Mouse (Mus musculus) CH12.LX (cell line): ENCODE results near the gene Psenen. TPM values are rescaled to one million over a fixed set of nuclear protein-coding genes. Genes with fewer than 3 reads are reported as not detected.

Source experiments
- DNase-seq: peaks from one replicate; pipeline ENCODE4 v3.0.0-alpha.2; 2013; ENCODE audit errors: extremely low read depth
- H3K27ac ChIP-seq: 2 replicates; pipeline ENCODE4 v1.5.1; 2012; ENCODE audit warnings: low read depth, mild to moderate bottlenecking, control low read depth, moderate library complexity; ENCODE audit not compliant: insufficient read depth
- H3K27me3 ChIP-seq: replicated peaks from 2 replicates; pipeline ENCODE3; 2012; ENCODE audit warnings: inconsistent platforms
- H3K36me3 ChIP-seq, 2 experiments: replicated peaks in 1 of 2; 2 replicates each; pipeline versions ENCODE3 to v1.6.1; 2012; ENCODE audit warnings: inconsistent platforms in 1 of 2, low read length in 1 of 2, mild to moderate bottlenecking in 1 of 2, mixed read lengths in 1 of 2, moderate library complexity in 1 of 2; ENCODE audit not compliant: control insufficient read depth in 1 of 2, insufficient read depth in 1 of 2
- H3K4me1 ChIP-seq, 2 experiments: 2 replicates each; pipeline ENCODE4 v1.6.1; 2012; ENCODE audit warnings: inconsistent platforms in 1 of 2, moderate library complexity in 1 of 2; ENCODE audit not compliant: insufficient read depth in 2 of 2, control insufficient read depth in 1 of 2
- H3K4me2 ChIP-seq: 2 replicates; pipeline ENCODE4 v1.6.1; 2012; ENCODE audit warnings: low read depth, mild to moderate bottlenecking, control low read depth; ENCODE audit not compliant: poor library complexity, insufficient read depth, severe bottlenecking
- H3K4me3 ChIP-seq, 3 experiments: fragments of 150-350 bp in 1 of 3; sonication (generic) in 1 of 3; replicated peaks in 1 of 3; 2 replicates each; pipeline versions ENCODE3 to v1.5.1; 2011 to 2012; ENCODE audit warnings: low read depth in 2 of 3, low read length in 2 of 3, mild to moderate bottlenecking in 2 of 3, moderate library complexity in 2 of 3, control low read depth in 1 of 3, improper control_type of control experiment in 1 of 3, inconsistent platforms in 1 of 3, mixed read lengths in 1 of 3; ENCODE audit not compliant: poor library complexity in 1 of 3
- H3K79me2 ChIP-seq: replicated peaks from 2 replicates; pipeline ENCODE4 v1.6.1; 2012; ENCODE audit warnings: mild to moderate bottlenecking, moderate library complexity; ENCODE audit not compliant: control insufficient read depth, poor library complexity, insufficient read depth, severe bottlenecking; ENCODE audit errors: extremely low read depth
- H3K9ac ChIP-seq: 2 replicates; pipeline ENCODE4 v1.6.1; 2012; ENCODE audit warnings: low read depth, mild to moderate bottlenecking, control low read depth, moderate library complexity; ENCODE audit not compliant: insufficient read depth
- H3K9me3 ChIP-seq: replicated peaks from 2 replicates; pipeline ENCODE3; 2012; ENCODE audit warnings: low read length, inconsistent platforms, mixed read lengths
- BHLHE40 ChIP-seq: IDR thresholded peaks from 2 replicates; pipeline ENCODE4 v1.6.1; 2011; ENCODE audit warnings: mild to moderate bottlenecking, low read depth, low read length, improper control_type of control experiment
- CHD1 ChIP-seq: IDR thresholded peaks from 2 replicates; pipeline ENCODE4 v1.6.1; 2012; ENCODE audit warnings: low read depth, low read length, improper control_type of control experiment, inconsistent platforms
- CHD2 ChIP-seq: IDR thresholded peaks from 2 replicates; pipeline ENCODE4 v1.6.1; 2011; ENCODE audit warnings: low read length, improper control_type of control experiment
- CTCF ChIP-seq, 2 experiments: IDR thresholded peaks in 1 of 2; conservative IDR thresholded peaks in 1 of 2; 2 replicates each; pipeline ENCODE4 v1.5.1; 2011 to 2012; ENCODE audit warnings: low read depth in 2 of 2, low read length in 2 of 2, improper control_type of control experiment in 1 of 2, inconsistent platforms in 1 of 2, mild to moderate bottlenecking in 1 of 2, moderate library complexity in 1 of 2
- E2F4 ChIP-seq: IDR thresholded peaks from 2 replicates; pipeline ENCODE4 v1.6.1; 2011; ENCODE audit warnings: low read depth, low read length, improper control_type of control experiment; ENCODE audit not compliant: insufficient replicate concordance
- ELF1 ChIP-seq: IDR thresholded peaks from 2 replicates; pipeline ENCODE4 v1.6.1; 2014; ENCODE audit warnings: low read depth, mild to moderate bottlenecking, inconsistent platforms, low read length, improper control_type of control experiment
- EP300 ChIP-seq: IDR thresholded peaks from 2 replicates; pipeline ENCODE4 v1.6.1; 2011; ENCODE audit warnings: low read length, improper control_type of control experiment
- ETS1 ChIP-seq: conservative IDR thresholded peaks from 2 replicates; pipeline ENCODE4 v1.6.1; 2012; ENCODE audit warnings: low read depth, mild to moderate bottlenecking, inconsistent platforms, low read length, improper control_type of control experiment, moderate library complexity
- GABPA ChIP-seq: IDR thresholded peaks from 2 replicates; pipeline ENCODE4 v1.6.1; 2012; ENCODE audit warnings: low read depth, low read length, improper control_type of control experiment, inconsistent platforms; ENCODE audit not compliant: insufficient replicate concordance
- HCFC1 ChIP-seq: IDR thresholded peaks from 2 replicates; pipeline ENCODE4 v1.6.1; 2012; ENCODE audit warnings: low read depth, mild to moderate bottlenecking, inconsistent platforms, low read length, improper control_type of control experiment
- IRF4 ChIP-seq: IDR thresholded peaks from 2 replicates; pipeline ENCODE4 v1.6.1; 2014; ENCODE audit warnings: low read depth, mild to moderate bottlenecking, inconsistent platforms, low read length, improper control_type of control experiment
- JUN ChIP-seq: IDR thresholded peaks from 2 replicates; pipeline ENCODE4 v1.6.1; 2011; ENCODE audit warnings: low read depth, mild to moderate bottlenecking, low read length, improper control_type of control experiment, moderate library complexity; ENCODE audit not compliant: insufficient read depth
- JUND ChIP-seq: conservative IDR thresholded peaks from 2 replicates; pipeline ENCODE4 v1.6.1; 2011; ENCODE audit warnings: low read depth, low read length, improper control_type of control experiment
- KAT2A ChIP-seq: IDR thresholded peaks from 2 replicates; pipeline ENCODE4 v1.6.1; 2012; ENCODE audit warnings: low read length, improper control_type of control experiment, inconsistent platforms; ENCODE audit not compliant: insufficient replicate concordance
- MAFK ChIP-seq: IDR thresholded peaks from 2 replicates; pipeline ENCODE4 v1.6.1; 2011; ENCODE audit warnings: low read length, improper control_type of control experiment; ENCODE audit not compliant: insufficient replicate concordance
- MAX ChIP-seq: IDR thresholded peaks from 2 replicates; pipeline ENCODE4 v1.6.1; 2011; ENCODE audit warnings: low read length, improper control_type of control experiment
- MAZ ChIP-seq: IDR thresholded peaks from 2 replicates; pipeline ENCODE4 v1.6.1; 2012; ENCODE audit warnings: low read depth, mild to moderate bottlenecking, inconsistent platforms, low read length, improper control_type of control experiment, moderate library complexity
- MEF2A ChIP-seq: IDR thresholded peaks from 2 replicates; pipeline ENCODE4 v1.6.1; 2014; ENCODE audit warnings: low read depth, mild to moderate bottlenecking, inconsistent platforms, low read length, improper control_type of control experiment, borderline replicate concordance
- MXI1 ChIP-seq: IDR thresholded peaks from 2 replicates; pipeline ENCODE4 v1.6.1; 2011; ENCODE audit warnings: mild to moderate bottlenecking, low read depth, low read length, improper control_type of control experiment
- MYC ChIP-seq: IDR thresholded peaks from 2 replicates; pipeline ENCODE4 v1.6.1; 2011; ENCODE audit warnings: low read depth, mild to moderate bottlenecking, improper control_type of control experiment, low read length
- NELFE ChIP-seq: IDR thresholded peaks from 2 replicates; pipeline ENCODE4 v1.6.1; 2011; ENCODE audit warnings: low read depth, low read length, improper control_type of control experiment
- NRF1 ChIP-seq: IDR thresholded peaks from 2 replicates; pipeline ENCODE4 v1.6.1; 2014; ENCODE audit warnings: low read depth, mild to moderate bottlenecking, inconsistent platforms, low read length, improper control_type of control experiment, moderate library complexity
- PAX5 ChIP-seq: IDR thresholded peaks from 2 replicates; pipeline ENCODE4 v1.6.1; 2012; ENCODE audit warnings: low read length, inconsistent platforms, mixed read lengths
- POLR2A ChIP-seq: IDR thresholded peaks from 2 replicates; pipeline ENCODE4 v1.6.1; 2011; ENCODE audit warnings: low read depth, mild to moderate bottlenecking, improper control_type of control experiment, low read length
- POLR2AphosphoS2 ChIP-seq: IDR thresholded peaks from 2 replicates; pipeline ENCODE4 v1.6.1; 2011; ENCODE audit warnings: low read depth, low read length, improper control_type of control experiment
- RAD21 ChIP-seq: IDR thresholded peaks from 2 replicates; pipeline ENCODE4 v1.6.1; 2011; ENCODE audit warnings: low read depth, mild to moderate bottlenecking, low read length, improper control_type of control experiment, moderate library complexity
- RCOR1 ChIP-seq: conservative IDR thresholded peaks from 2 replicates; pipeline ENCODE4 v1.6.1; 2012; ENCODE audit warnings: low read depth, mild to moderate bottlenecking, inconsistent platforms, low read length, improper control_type of control experiment
- SIN3A ChIP-seq: IDR thresholded peaks from 2 replicates; pipeline ENCODE4 v1.6.1; 2012; ENCODE audit warnings: low read length, improper control_type of control experiment, inconsistent platforms
- SMC3 ChIP-seq: IDR thresholded peaks from 2 replicates; pipeline ENCODE4 v1.6.1; 2011; ENCODE audit warnings: low read depth, low read length, improper control_type of control experiment
- TBP ChIP-seq: conservative IDR thresholded peaks from 2 replicates; pipeline ENCODE4 v1.6.1; 2011; ENCODE audit warnings: low read depth, low read length, improper control_type of control experiment
- TCF12 ChIP-seq: IDR thresholded peaks from 2 replicates; pipeline ENCODE4 v1.6.1; 2014; ENCODE audit warnings: low read depth, mild to moderate bottlenecking, inconsistent platforms, low read length, improper control_type of control experiment
- UBTF ChIP-seq: IDR thresholded peaks from 2 replicates; pipeline ENCODE4 v1.6.1; 2012; ENCODE audit warnings: low read depth, mild to moderate bottlenecking, inconsistent platforms, low read length, improper control_type of control experiment, moderate library complexity
- USF1 ChIP-seq: IDR thresholded peaks from 2 replicates; pipeline ENCODE4 v1.6.1; 2014; ENCODE audit warnings: low read depth, mild to moderate bottlenecking, inconsistent platforms, low read length, improper control_type of control experiment
- USF2 ChIP-seq: conservative IDR thresholded peaks from 2 replicates; pipeline ENCODE4 v1.6.1; 2011; ENCODE audit warnings: low read depth, low read length, improper control_type of control experiment
- ZC3H11A ChIP-seq: IDR thresholded peaks from 2 replicates; pipeline ENCODE4 v1.6.1; 2012; ENCODE audit warnings: low read depth, mild to moderate bottlenecking, inconsistent platforms, low read length, improper control_type of control experiment
- ZKSCAN1 ChIP-seq: IDR thresholded peaks from 2 replicates; pipeline ENCODE4 v1.6.1; 2012; ENCODE audit warnings: low read depth, inconsistent platforms, low read length, improper control_type of control experiment, borderline replicate concordance
- ZMIZ1 ChIP-seq: IDR thresholded peaks from 2 replicates; pipeline ENCODE4 v1.6.1; 2012; ENCODE audit warnings: low read depth, mild to moderate bottlenecking, inconsistent platforms, low read length, improper control_type of control experiment
- ZNF384 ChIP-seq: IDR thresholded peaks from 2 replicates; pipeline ENCODE4 v1.6.1; 2012; ENCODE audit warnings: low read depth, low read length, improper control_type of control experiment, inconsistent platforms
- dilution Hi-C: fragments of 300-500 bp; cut with MboI; formaldehyde crosslinking; loops from 2 replicates; pipeline ENCODE4 v1.14.3; 2020; ENCODE audit warnings: low sequenced_read_pairs; ENCODE audit not compliant: extremely low pct_unique_long_range_greater_than_20kb, extremely low pct_ligation_motif_present
- in situ Hi-C: fragments of 300-500 bp; cut with MboI; formaldehyde crosslinking; loops from 3 replicates; pipeline ENCODE4 v1.14.3; 2019; ENCODE audit warnings: low sequenced_read_pairs, low pct_ligation_motif_present, low pct_unique_long_range_greater_than_20kb, mixed read lengths
- polyA plus RNA-seq: library from polyadenylated mRNA; unstranded; fragments of >175 nt; gene quantifications from 2 replicates; pipeline ENCODE4 v1.2.1, GENCODE M21; 2012; ENCODE audit warnings: low read depth; ENCODE audit not compliant: insufficient read length
- total RNA-seq, 2 experiments: library from RNA; depleted of rRNA; stranded (reverse); fragments of 300-350 nt in 1 of 2; fragments of >200 nt in 1 of 2; gene quantifications; 2 replicates each; pipeline ENCODE4 v1.2.3; 2012 to 2014

Psenen gene
- total and polyA plus RNA-seq, 3 experiments, result 55.2 to 121 (median 92.7) TPM

GRCm38 (mm10) chr7:30588676-30589434, 25.4 kb upstream of the Psenen start, which contains the start of gene Kmt2b:
Kmt2b (minus strand) TSS chr7:30588726.
- Histone ChIP-seq H3K4me2 (peak within 1 kb of the TSS; percentile 93), H3K4me1 (peaks cover 7 to 32% of the 10 kb centered on the region in 2 experiments; a peak in 3 of 4 replicates), H3K27ac (peak within 1 kb of the TSS; percentile 100), H3K9ac (peak within 1 kb of the TSS; percentile 92), H3K36me3 (peaks cover 32 to 48% of the 10 kb centered on the region in 2 experiments), H3K79me2 (peaks cover 58% of the 10 kb centered on the region), H3K27me3 (no peaks in the 10 kb centered on the region), H3K9me3 (no peaks in the 10 kb centered on the region), H3K4me3 (peak within 1 kb of the TSS; percentile 93 to 94 (median 94))
- in situ Hi-C loops (no loop called here), dilution Hi-C loops (no loop called here)
- DNase-seq, result peak; percentile 92
- no peak for TF ChIP-seq CHD1
- TF ChIP-seq MAX, result no peak
- TF ChIP-seq USF1, result peak; percentile 21
- no peak for TF ChIP-seq PAX5
- no peak for TF ChIP-seq UBTF
- TF ChIP-seq MEF2A, result peak; percentile 39; the same call in 1 of the 2 replicates
- no peak for TF ChIP-seq TBP
- TF ChIP-seq ZNF384, result no peak
- no peak for TF ChIP-seq ZC3H11A
- TF ChIP-seq MAZ, result peak; percentile 95
- TF ChIP-seq MYC, result no peak
- TF ChIP-seq SIN3A, result peak; percentile 62
- peak in 1 of 2 experiments; percentile 9; a peak in 1 of 4 replicates for TF ChIP-seq CTCF (conservative IDR thresholded peaks at IDR 0.05 in 1 of 2, IDR thresholded peaks at IDR 0.05 in 1 of 2; ENCODE audit: low read depth in 2 of 2, low read length in 2 of 2)
- TF ChIP-seq POLR2A, result peak; percentile 55
- peak; percentile 74; the same call in 1 of the 2 replicates for TF ChIP-seq IRF4
- TF ChIP-seq RCOR1, result no peak
- peak; percentile 93 for TF ChIP-seq HCFC1
- peak; percentile 74 for TF ChIP-seq TCF12
- no peak; the same call in 1 of the 2 replicates for TF ChIP-seq MXI1
- TF ChIP-seq ZMIZ1, result peak; percentile 55
- no peak for TF ChIP-seq RAD21
- no peak for TF ChIP-seq EP300
- TF ChIP-seq ETS1, result no peak; the same call in 1 of the 2 replicates
- no peak; the same call in 1 of the 2 replicates for TF ChIP-seq GABPA
- TF ChIP-seq E2F4, result no peak
- no peak for TF ChIP-seq SMC3
- TF ChIP-seq USF2, result no peak
- TF ChIP-seq JUN, result no peak
- TF ChIP-seq ELF1, result peak; percentile 87
- TF ChIP-seq KAT2A, result peak; percentile 87; the same call in 1 of the 2 replicates
- TF ChIP-seq NELFE, result no peak; the same call in 1 of the 2 replicates
- no peak for TF ChIP-seq JUND
- no peak for TF ChIP-seq ZKSCAN1
- TF ChIP-seq POLR2AphosphoS2, result peak; percentile 91
- TF ChIP-seq MAFK, result no peak
- peak; percentile 41; the same call in 1 of the 2 replicates for TF ChIP-seq BHLHE40
- TF ChIP-seq CHD2, result peak; percentile 94
- peak; percentile 60 for TF ChIP-seq NRF1
